Mouse (Mus musculus): Measurements from ENCODE around the gene Cd300ld5. TPM values are rescaled to one million over a fixed set of nuclear protein-coding genes. Genes with fewer than 3 reads are reported as not detected.
"Not testable (repeated sequence)": the region's sequence is repeated elsewhere in the genome, so short reads cannot be mapped to it uniquely, and the experiment has no call there.

The Cd300ld5 gene
- polyA plus RNA-seq, 1 experiment from 2014 or later: not detected

DNA sequence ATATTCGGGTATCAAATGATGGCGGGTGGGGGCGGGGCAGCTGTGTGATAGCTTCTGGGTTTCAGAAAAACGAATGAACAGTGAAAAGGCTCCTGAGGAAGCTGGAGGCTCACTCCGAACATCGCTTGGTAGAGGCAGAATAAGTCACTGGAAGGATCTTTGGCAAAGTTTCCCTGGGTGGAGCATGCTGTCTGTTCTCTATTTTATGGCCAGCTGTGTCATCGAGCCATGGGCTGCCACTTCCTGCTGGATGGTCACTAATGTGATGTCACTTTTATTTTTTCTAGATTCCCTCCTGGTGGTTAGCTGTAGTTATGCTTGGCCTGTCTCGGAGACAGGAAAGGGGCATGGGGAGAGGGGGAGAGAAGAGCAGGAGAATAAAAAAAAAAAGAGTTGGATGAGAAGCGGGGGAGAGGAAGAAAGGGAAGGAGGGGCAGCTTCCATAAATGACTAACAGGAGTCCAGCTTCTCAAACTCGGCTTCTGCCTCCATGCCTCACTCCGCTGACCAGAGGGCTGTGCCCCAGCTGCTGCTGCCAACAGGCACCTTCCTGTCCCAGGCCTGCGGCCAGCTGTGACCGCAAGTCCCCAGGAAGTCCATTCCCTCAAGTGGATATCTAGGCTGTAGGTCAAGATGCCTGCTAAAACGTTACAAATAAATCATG lies 34.2 kb upstream of the Cd300ld5 start:
- 0 out of 2 replicates have a peak, but pooled peaks cover 6% of the 10 kb centered on the region for H3K27me3 ChIP-seq
- no peak for ATAC-seq (ENCODE audit: low FRiP score)
- H3K4me2 ChIP-seq: peak overlapping the region; percentile 38
- H3K27ac ChIP-seq: no peak overlapping the region
- H3K9ac ChIP-seq: no peak overlapping the region
- H3K9me3 ChIP-seq: no peaks in the 10 kb centered on the region
- H3K4me3 ChIP-seq (replicated peaks): no peak overlapping the region
- WGBS: 29% methylated on average over 14 of the region's 14 CpGs
- peaks cover 19% of the 10 kb centered on the region for H3K4me1 ChIP-seq
- no peaks in the 10 kb centered on the region for H3K36me3 ChIP-seq (replicated peaks)

DNA sequence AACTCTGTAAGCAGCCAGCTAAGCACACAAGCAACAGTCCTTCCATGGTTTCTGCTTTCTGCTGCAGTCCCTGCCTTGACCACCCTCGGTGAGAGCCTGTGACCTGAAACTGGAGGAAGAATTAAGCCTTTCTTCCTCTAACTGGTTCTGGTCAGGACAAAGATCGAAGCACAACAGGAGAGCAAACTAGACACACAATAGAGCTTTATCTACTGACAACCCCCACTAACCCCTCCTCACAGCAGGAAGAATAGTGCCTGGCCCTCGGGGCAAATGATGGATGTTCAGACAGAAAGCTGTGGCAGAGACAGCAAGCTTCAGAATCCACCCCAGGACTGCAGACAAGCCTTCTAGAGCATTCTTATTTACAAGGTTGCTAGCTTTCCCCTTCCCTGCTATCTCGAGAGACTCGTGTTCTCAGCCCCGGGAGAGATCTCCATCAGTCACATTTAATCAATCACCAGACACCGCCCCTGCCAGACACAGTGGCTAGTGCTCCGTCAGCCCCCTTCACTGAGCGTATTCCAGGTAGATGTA lies 33.5 kb upstream of the Cd300ld5 start:
- peak overlapping the region; percentile 38 for H3K4me2 ChIP-seq
- 11% methylated on average over 9 of the region's 9 CpGs for WGBS
- ATAC-seq (ENCODE audit: low FRiP score): no peak
- H3K9ac ChIP-seq: no peak overlapping the region
- H3K4me3 ChIP-seq (replicated peaks): no peak overlapping the region
- H3K27ac ChIP-seq: no peak overlapping the region
- no peaks in the 10 kb centered on the region for H3K9me3 ChIP-seq
- H3K36me3 ChIP-seq (replicated peaks): no peaks in the 10 kb centered on the region
- 0 out of 2 replicates have a peak, but pooled peaks cover 6% of the 10 kb centered on the region for H3K27me3 ChIP-seq
- H3K4me1 ChIP-seq: peaks cover 19% of the 10 kb centered on the region

DNA sequence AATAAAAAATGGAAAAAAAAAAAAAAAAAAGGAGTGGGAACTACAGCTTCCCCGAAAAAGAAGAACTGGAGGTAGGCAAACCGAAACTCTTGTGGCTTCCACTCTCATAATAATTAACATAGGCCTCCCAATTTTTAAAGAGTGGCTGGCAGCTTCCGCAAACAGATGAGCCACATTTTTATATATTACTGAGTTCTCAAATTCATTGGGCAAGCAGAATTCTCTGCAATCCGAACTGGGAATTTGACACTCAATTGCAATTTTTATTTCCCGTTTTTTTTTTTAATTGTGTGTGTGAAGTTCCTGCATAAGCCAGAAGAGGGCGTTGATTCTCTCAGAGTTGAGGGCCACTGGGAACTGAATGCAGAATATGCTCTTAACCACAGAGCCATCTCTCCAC lies 29.2 kb upstream of the Cd300ld5 start:
- Histone ChIP-seq H3K4me2 (no peak overlapping the region), H3K36me3 (replicated peaks) (no peaks in the 10 kb centered on the region), H3K27me3 (0 out of 2 replicates have a peak, but pooled peaks cover 3% of the 10 kb centered on the region), H3K27ac (no peak overlapping the region), H3K9me3 (no peaks in the 10 kb centered on the region), H3K9ac (no peak overlapping the region), H3K4me1 (peaks cover 14% of the 10 kb centered on the region), H3K4me3 (replicated peaks) (no peak overlapping the region)
- WGBS: 76% methylated on average over 6 of the region's 6 CpGs
- ATAC-seq (ENCODE audit: low FRiP score): no peak

DNA sequence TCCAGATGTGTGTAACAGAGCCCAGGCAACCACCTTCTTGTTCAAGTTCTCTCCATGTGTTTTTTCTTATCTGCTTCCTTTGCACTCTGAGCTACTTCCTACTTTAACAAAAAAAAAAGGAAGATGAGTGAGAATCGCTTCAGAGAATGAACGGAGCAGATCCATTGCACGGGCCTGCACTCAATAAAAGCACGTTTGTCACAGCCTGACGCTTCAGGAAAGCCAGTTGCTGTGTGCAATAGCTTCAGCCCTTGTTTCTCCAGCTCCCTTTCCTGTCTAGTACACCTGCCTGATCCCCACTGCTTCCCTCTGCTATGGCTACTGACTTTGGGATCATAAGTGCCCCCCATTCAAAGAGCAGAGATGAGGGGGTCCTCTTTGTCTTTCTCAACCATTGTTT lies 24.5 kb upstream of the Cd300ld5 start, which contains the start of gene Cd300e:
Gene Cd300e, minus strand, starts transcription at position 101 of the 400 bp plus-strand sequence.
- 28% methylated on average over 5 of the region's 5 CpGs for WGBS
- H3K9ac ChIP-seq: no peak within 1 kb of the TSS
- no peak for ATAC-seq (ENCODE audit: low FRiP score)
- H3K4me2 ChIP-seq: no peak within 1 kb of the TSS
- H3K27me3 ChIP-seq: no peaks in the 10 kb centered on the region
- H3K4me3 ChIP-seq (replicated peaks): no peak within 1 kb of the TSS
- no peaks in the 10 kb centered on the region for H3K9me3 ChIP-seq
- no peaks in the 10 kb centered on the region for H3K4me1 ChIP-seq
- H3K27ac ChIP-seq: no peak within 1 kb of the TSS
- H3K36me3 ChIP-seq (replicated peaks): no peaks in the 10 kb centered on the region

DNA sequence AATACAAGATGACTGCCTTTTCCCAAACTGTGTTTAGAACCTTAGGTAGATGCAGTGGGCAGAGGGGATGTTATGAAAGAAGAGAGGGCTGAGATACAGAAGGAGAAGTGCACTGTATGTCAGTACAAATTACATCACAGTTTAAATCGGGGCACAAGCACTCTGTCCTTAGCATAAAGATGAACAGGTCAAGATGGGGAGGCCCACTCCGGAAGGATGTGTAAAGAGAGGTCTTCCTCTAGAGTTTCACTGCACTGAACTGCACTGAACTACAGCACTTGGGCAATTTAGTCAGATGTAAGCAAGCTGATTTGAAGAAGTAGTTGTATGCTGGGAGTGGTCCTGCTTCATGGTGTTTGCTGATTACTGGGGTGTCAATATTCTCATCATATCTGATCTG lies 22.2 kb upstream of the Cd300ld5 start:
- Histone ChIP-seq H3K4me2 (no peak overlapping the region), H3K27ac (no peak overlapping the region), H3K9ac (no peak overlapping the region), H3K9me3 (no peaks in the 10 kb centered on the region), H3K27me3 (no peaks in the 10 kb centered on the region), H3K4me3 (replicated peaks) (no peak overlapping the region), H3K36me3 (replicated peaks) (no peaks in the 10 kb centered on the region), H3K4me1 (no peaks in the 10 kb centered on the region)
- WGBS: 96% methylated on average over 2 of the region's 2 CpGs
- no peak for ATAC-seq (ENCODE audit: low FRiP score)

DNA sequence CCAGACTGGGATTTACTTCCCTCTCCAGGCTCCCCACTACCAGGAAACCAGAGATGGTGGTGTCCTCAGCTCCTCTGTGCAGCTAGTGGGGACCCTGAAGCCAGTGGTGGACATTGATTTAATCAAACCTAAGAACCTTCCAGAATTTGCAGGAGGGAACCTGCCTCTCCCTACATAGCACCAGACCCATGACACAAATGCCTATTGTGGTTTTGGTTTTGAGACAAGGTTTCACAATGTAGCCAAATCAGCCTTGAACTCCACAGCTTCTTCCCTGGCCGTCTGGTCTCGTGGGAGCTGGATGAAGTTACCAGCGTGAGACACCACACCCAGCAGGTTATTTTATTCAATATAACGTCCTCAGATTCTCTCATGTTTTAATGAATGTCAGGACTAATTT lies 21.1 kb upstream of the Cd300ld5 start:
- WGBS: 85% methylated on average over 4 of the region's 4 CpGs
- ATAC-seq (ENCODE audit: low FRiP score): no peak
- H3K27ac ChIP-seq: no peak overlapping the region

DNA sequence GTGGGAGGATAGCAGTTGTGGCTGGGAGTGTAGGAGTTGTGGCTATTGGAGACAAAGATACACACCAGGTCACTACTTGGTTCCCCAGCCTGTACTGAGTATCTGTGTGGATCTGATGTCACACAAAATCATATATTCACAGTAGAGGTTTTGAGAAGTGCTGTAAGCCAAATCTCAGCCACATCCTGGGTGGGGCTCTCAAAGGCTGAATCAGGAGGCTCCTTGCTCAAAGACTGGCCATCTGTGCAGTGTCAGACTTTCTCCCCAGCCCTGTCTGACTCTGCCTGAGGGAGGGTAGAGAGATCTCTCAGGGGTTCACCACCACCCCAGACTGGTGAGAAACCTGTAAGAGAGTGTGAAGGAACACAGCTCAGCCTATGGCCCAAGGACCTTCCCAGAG lies 17.0 kb upstream of the Cd300ld5 start:
- Histone ChIP-seq H3K4me2 (no peak overlapping the region), H3K4me3 (replicated peaks) (no peak overlapping the region), H3K27ac (no peak overlapping the region), H3K4me1 (no peaks in the 10 kb centered on the region), H3K36me3 (replicated peaks) (no peaks in the 10 kb centered on the region), H3K9ac (no peak overlapping the region), H3K9me3 (no peaks in the 10 kb centered on the region), H3K27me3 (peaks cover 11% of the 10 kb centered on the region; the same call in 1 of the 2 replicates)
- no peak for ATAC-seq (ENCODE audit: low FRiP score)

More for the DNA sequence above, 21.1 kb upstream of the Cd300ld5 start:
- Histone ChIP-seq H3K27me3 (no peaks in the 10 kb centered on the region), H3K4me1 (no peaks in the 10 kb centered on the region), H3K4me2 (no peak overlapping the region), H3K4me3 (replicated peaks) (no peak overlapping the region), H3K9me3 (no peaks in the 10 kb centered on the region), H3K9ac (no peak overlapping the region), H3K36me3 (replicated peaks) (no peaks in the 10 kb centered on the region)

DNA sequence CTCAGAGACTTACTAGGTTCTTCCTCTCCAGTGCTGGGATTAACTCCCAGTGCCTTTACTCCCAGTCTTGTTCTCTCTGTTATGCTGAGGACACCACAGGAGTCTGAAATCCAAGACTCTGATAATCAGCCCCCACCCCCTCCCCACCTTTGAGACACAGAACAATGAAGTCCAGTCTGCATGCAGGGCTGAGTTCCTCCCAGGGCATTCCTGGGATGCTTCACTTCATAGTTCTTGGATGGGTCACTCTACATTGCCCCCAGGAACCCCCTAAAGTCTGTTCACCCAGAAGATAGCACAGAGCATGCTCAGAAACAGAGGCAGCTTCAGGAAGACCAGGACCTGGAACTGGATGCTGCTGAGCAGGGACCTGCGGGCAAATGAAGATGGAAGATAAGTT lies 15.4 kb upstream of the Cd300ld5 start:
- Histone ChIP-seq H3K4me2 (no peak overlapping the region), H3K9me3 (no peaks in the 10 kb centered on the region), H3K4me3 (replicated peaks) (no peak overlapping the region), H3K9ac (no peak overlapping the region), H3K27me3 (peaks cover 11% of the 10 kb centered on the region; the same call in 1 of the 2 replicates), H3K36me3 (replicated peaks) (no peaks in the 10 kb centered on the region), H3K4me1 (no peaks in the 10 kb centered on the region), H3K27ac (no peak overlapping the region)
- ATAC-seq (ENCODE audit: low FRiP score): no peak
- 100% methylated on average over 1 of the region's 1 CpGs for WGBS

DNA sequence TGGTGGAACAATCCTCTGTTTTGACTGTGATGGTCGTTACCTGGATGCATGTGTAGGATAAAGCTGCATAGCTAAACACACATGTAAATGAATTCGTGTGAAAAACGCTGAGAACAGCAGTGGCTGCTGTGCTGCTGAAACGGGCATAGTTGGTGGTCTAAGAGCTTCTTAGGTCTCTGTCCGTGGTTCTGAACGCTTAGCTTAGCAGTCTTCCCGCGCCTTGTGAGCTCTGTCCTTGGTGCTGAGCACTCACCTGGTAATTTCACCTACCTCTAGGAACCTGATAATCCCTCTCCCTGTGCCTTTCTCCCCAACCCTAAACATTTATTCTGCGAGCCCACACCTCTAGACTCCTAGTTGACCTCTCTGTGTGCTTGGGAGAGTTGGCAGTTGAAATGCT lies 14.6 kb upstream of the Cd300ld5 start:
- ATAC-seq (ENCODE audit: low FRiP score): no peak
- Histone ChIP-seq H3K4me3 (replicated peaks) (no peak overlapping the region), H3K27me3 (peaks cover 11% of the 10 kb centered on the region; the same call in 1 of the 2 replicates), H3K9me3 (no peaks in the 10 kb centered on the region), H3K4me1 (no peaks in the 10 kb centered on the region), H3K36me3 (replicated peaks) (no peaks in the 10 kb centered on the region), H3K9ac (no peak overlapping the region), H3K27ac (no peak overlapping the region), H3K4me2 (no peak overlapping the region)
- 7% methylated on average over 9 of the region's 9 CpGs for WGBS

DNA sequence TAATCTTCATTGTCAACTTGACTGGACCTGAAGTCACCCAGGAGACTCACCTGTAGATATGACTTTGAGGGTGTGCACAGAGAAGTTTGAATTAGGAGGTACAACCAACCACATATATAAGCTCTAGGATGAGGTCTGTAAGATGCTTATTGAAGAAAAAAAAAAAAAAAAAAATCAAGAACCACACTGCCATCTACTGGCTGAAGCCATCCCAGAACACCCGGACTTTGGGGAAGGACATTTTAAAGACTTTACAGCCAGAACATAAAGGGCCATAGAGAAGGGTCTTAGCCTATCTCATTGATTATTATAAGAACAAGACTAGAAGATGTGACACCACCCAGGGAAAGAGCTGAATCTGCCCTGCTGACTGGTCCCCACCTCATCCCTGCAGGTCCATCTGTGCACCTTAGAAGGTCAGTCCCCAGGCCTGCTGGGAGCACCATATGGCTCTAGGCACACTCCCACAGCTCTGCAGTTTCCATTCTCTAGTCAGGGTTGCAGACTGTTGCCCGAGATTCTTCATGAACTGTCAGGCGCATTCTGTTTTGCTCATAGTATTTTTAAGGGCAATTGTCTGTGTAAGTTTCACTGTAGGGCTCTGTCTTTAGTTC lies 11.8 kb upstream of the Cd300ld5 start:
- Histone ChIP-seq H3K9me3 (no peaks in the 10 kb centered on the region), H3K36me3 (replicated peaks) (no peaks in the 10 kb centered on the region), H3K4me3 (replicated peaks) (no peak overlapping the region), H3K9ac (no peak overlapping the region), H3K27me3 (peaks cover 11% of the 10 kb centered on the region; the same call in 1 of the 2 replicates), H3K4me1 (no peaks in the 10 kb centered on the region), H3K4me2 (no peak overlapping the region), H3K27ac (no peak overlapping the region)
- ATAC-seq (ENCODE audit: low FRiP score): no peak
- 46% methylated on average over 3 of the region's 3 CpGs for WGBS

DNA sequence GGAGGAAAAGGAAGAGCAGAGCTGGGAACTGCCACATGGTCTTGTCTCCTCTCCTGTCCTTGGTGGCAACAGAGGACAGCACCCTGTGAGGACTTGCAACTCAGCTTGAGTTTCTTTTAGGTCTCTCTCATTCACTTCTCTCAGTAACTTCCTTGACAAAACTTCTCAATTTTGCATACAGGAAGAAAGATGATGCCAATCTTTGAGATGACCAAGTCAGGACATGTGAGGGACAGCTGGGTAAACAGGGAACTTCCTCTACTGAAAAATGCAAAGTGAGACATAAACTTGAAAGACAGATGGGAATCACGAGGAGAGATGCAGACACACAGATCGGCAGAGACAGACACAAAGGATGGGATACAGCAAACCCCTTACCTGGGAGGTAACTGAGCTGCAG lies 10.7 kb upstream of the Cd300ld5 start, which contains the start of gene Cd300ld3:
Gene Cd300ld3, minus strand, starts transcription at position 151 of the 400 bp plus-strand sequence.
- Histone ChIP-seq H3K4me2 (no peak within 1 kb of the TSS), H3K9ac (no peak within 1 kb of the TSS), H3K36me3 (replicated peaks) (no peaks in the 10 kb centered on the region), H3K4me1 (no peaks in the 10 kb centered on the region), H3K9me3 (no peaks in the 10 kb centered on the region), H3K27ac (no peak within 1 kb of the TSS), H3K4me3 (replicated peaks) (no peak within 1 kb of the TSS), H3K27me3 (peaks cover 11% of the 10 kb centered on the region; the same call in 1 of the 2 replicates)
- 75% methylated on average over 2 of the region's 2 CpGs for WGBS
- no peak for ATAC-seq (ENCODE audit: low FRiP score)

DNA sequence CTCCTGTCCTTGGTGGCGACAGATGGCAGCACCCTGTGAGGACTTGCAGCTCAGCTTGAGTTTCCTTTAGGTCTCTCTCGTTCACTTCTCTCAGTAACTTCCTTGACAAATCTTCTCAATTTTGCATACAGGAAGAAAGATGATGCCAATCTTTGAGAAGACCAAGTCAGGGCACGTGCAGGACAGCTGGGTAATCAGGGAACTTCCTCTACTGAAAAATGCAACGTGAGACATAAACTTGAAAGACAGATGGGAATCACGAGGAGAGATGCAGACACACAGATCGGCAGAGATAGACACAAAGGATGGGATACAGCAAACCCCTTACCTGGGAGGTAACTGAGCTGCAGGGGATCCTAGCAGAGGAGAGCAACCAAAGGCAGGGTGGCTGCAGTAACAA lies 10.7 kb downstream of the Cd300ld5 start, which contains the start of gene Cd300ld4:
Gene Cd300ld4, minus strand, starts transcription at position 101 of the 400 bp plus-strand sequence.
- not testable (repeated sequence) for H3K4me1 ChIP-seq; ATAC-seq (ENCODE audit: low FRiP score); H3K9me3 ChIP-seq; H3K27ac ChIP-seq; H3K9ac ChIP-seq; H3K36me3 ChIP-seq (replicated peaks); H3K4me3 ChIP-seq (replicated peaks); H3K27me3 ChIP-seq; H3K4me2 ChIP-seq
- no CpG with 5 or more reads among the region's 6 CpGs for WGBS

Data from forebrain, embryonic 12.5 days (tissue).